Mouse (Mus musculus): Measurements from ENCODE around the gene Hnf4a. TPM values are rescaled to one million over a fixed set of nuclear protein-coding genes. Genes with fewer than 3 reads are reported as not detected.

The Hnf4a gene
- polyA plus RNA-seq, 1 experiment from 2014 or later, result 0.77 TPM

Other genes with a start within 250 kb of the Hnf4a start
- gene Jph2, start 108.8 kb upstream of the Hnf4a start, polyA plus RNA-seq (2015; fragmentation: Nextera tagmentation; extraction: Ambion mirVana), result 38.5 and 43.2 TPM in 2 replicates
- 57.1 and 63.8 TPM in 2 replicates for gene Oser1, start 82.1 kb upstream of the Hnf4a start, polyA plus RNA-seq (2015; fragmentation: Nextera tagmentation; extraction: Ambion mirVana)
- gene Gdap1l1, start 68.3 kb upstream of the Hnf4a start, polyA plus RNA-seq (2015; fragmentation: Nextera tagmentation; extraction: Ambion mirVana), result 0.18 and 0.36 TPM in 2 replicates
- 14.7 and 15.3 TPM in 2 replicates for gene Fitm2, start 34.2 kb upstream of the Hnf4a start, polyA plus RNA-seq (2015; fragmentation: Nextera tagmentation; extraction: Ambion mirVana)
- gene R3hdml, start 14.5 kb upstream of the Hnf4a start, polyA plus RNA-seq (2015; fragmentation: Nextera tagmentation; extraction: Ambion mirVana), result not detected in 2 replicates
- 18.6 and 19.0 TPM in 2 replicates for gene Ttpal, start 95.5 kb downstream of the Hnf4a start, polyA plus RNA-seq (2015; fragmentation: Nextera tagmentation; extraction: Ambion mirVana)
- gene Serinc3, start 138.3 kb downstream of the Hnf4a start, polyA plus RNA-seq (2015; fragmentation: Nextera tagmentation; extraction: Ambion mirVana), result 56.1 and 71.3 TPM in 2 replicates
- gene Pkig, start 151.6 kb downstream of the Hnf4a start, polyA plus RNA-seq (2015; fragmentation: Nextera tagmentation; extraction: Ambion mirVana), result 374 and 420 TPM in 2 replicates
- gene Ada, start 243.4 kb downstream of the Hnf4a start, polyA plus RNA-seq (2015; fragmentation: Nextera tagmentation; extraction: Ambion mirVana), result 5.9 and 10.9 TPM in 2 replicates

All from heart, embryonic 16.5 days (tissue).